Mouse (Mus musculus) liver (tissue): ENCODE results near the gene Pcid2.
"Not testable (repeated sequence)": the region's sequence is repeated elsewhere in the genome, so short reads cannot be mapped to it uniquely, and the experiment has no call there.

Experiments
- DNase-seq: peaks from one replicate; pipeline ENCODE4 v3.0.0-alpha.2; 2020; ENCODE audit warnings: mixed read lengths

Gene Pcid2

DNA sequence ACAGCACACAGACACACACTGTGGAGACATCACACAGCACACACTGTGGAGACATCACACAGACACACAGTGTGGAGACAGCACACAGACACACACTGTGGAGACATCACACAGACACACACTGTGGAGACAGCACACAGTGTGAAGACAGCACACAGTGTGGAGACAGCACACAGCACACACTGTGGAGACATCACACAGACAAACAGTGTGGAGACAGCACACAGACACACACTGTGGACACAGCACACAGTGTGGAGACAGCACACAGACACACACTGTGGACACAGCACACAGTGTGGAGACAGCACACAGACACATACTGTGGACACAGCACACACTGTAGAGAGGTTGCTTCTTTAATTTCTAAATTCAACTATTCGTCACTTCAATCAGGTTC lies 29.7 kb downstream of the Pcid2 start:
- not testable (repeated sequence) for DNase-seq

DNA sequence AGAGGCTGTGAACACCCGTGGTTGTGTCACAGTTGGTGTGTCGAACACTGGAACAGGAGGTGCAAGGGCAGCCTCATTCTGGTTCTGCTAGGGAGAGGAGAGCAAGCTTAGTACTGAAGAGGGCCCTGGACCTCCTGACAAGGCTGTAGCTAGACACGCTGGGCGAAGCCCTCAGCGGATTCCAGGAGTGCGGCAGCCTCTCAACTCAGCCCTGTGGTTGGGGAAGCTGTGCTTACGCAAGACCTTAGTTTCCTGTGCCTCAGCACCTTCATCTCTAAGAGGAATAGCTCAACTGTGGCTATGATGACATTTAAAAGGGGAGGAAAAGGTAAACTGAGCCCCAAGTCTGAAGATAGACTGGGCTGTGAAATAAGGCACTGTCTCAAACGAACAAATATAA lies 30.2 kb downstream of the Pcid2 start:
- DNase-seq, result peak; percentile 36

DNA sequence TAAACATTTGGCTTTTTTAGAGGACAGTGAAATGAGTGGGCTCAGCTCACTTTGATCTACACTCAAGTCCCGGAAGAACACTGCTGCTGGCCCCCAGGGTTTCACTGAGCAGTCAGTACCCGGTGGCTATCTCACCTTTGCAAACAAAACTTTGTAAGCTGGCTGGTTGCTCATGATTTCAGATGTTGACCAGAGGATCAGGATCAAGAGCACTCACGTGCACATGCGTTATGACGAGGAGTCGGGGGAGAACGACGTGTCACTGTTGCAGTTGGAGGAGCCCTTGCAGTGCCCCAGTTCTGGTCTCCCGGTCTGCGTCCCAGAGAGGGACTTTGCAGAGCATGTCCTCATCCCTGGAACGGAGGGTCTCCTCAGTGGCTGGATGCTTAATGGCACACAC lies 32.0 kb downstream of the Pcid2 start:
- no peak for DNase-seq

DNA sequence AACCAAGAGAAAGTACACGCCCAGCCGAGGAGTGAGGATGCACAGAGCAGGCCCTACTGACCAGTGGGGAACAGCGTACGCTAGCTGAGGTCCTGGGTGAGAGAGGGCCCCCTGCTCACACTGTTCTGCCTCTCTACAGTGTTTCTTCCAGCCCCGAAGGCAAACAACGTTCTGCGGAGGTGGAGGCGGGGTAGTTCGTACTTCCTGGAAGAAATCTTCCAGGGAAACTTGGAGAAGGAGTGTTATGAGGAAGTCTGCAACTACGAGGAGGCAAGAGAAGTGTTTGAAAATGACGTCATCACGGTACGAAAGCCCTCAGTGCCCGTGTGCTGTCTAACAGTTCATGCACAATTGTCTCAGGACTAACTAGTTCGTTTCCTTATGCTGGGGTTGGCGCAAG lies 42.1 kb downstream of the Pcid2 start:
- no peak for DNase-seq

DNA sequence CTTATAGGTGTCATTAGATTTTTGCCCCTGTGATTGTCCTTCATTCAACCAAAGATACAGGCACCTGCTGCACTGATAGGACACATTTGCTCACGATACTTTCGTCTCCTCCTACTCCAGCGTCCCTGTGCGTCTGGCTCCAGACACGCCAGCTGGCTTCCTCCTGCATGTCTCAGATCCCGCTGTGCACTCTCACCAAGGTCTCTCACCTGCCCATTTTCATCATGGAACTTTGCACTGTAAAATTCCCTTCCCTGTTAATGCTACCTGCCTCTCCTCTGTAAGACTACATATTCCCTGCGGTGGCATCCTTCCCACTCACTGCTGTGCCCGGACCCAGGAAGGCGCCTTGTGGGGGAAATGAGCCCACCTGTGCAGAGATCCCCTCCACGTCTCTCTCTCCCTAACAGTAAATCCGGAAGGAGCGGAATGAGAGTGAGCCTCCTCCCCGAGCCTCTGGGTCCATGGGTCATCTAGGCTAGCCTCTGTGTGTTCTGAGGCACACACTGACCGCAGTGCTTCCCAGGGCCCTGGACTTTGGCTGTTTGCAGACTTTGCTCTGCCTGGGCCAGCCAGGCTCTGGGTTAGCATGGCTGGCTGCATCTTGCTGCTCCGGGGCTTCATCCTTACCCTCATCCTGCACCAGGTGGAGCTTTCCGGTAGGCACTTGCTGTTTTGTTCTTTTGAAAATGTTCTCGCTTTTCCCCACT lies 44.7 kb downstream of the Pcid2 start, which contains the start of gene Proz:
Proz (plus strand) TSS at position 474 of the 710 bp plus-strand sequence.
- DNase-seq, result peak; percentile 50

DNA sequence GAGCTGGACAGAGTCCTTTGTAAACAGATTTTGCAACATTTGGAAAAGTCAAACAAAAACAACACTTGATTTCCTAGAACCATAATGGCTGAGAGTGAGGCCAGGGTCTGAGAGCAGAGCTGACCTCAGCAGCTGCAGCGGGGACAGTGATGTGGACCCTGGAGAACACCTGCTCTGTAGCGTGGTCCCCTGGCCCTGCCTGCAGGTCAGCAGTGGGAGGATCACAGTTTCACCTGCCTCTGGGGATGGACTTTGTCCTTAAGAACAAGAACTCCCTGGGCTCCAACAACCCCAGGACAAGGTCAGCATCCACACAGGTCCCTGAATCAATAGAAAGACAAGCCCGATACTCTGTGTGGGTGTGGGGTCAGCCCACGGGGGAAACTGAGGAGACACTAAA lies 47.9 kb downstream of the Pcid2 start:
- peak; percentile 40 for DNase-seq

DNA sequence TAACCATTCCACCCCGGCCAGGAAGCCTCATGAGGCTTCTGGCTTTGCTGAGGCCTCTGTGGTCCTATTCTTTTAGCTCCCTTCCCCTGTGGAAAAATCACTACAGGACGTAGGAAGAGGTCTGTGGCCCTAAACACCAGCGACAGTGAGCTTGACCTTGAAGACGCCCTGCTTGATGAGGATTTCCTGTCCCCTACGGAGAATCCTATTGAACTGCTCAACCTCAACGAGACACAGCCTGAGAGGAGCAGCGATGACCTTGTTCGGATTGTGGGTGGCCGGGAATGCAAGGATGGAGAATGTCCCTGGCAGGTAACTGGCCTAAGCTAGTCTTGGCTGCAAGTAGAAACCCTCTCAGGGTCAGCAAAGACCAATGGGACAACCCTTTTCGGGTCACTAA lies 54.7 kb downstream of the Pcid2 start:
- DNase-seq, result no peak

DNA sequence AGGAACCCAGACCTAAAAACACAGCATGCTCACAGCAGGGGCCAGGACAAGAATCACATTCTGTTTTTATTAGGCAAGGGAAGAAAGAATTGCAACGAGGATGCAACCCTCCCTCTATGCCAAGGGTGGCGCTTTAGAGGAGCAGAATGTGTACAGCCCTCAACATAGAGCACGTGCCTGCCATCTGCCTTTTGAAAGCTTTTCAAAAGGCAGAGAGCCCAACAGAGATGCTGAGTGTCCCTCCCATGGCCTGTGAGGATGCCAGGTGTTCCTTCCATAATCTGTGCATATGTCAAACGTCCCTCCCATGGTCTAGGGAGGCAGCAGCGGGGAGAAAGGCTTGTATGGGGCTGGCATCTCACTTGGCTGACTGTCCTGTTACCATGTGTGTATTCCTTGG lies 57.6 kb downstream of the Pcid2 start:
- DNase-seq, result no peak

DNA sequence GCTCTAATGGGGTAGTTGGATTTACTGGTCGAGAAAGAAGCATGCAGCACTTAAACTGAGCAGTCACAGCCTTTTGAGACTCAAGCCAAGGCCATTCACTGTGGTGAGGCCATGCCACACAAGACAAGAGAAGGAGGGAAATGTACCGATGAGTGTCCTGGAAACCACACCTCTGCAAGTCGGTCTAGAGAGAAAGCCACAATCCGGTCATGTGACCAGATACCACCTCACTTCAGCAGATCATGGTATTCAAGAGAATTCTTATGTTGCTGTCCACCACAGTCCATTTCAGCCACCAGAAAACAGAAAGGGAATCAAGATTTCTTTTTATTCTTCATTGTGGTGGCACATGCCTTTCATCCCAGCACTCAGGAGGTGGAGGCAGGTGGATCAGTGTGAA lies 63.8 kb downstream of the Pcid2 start:
- DNase-seq, result no peak

DNA sequence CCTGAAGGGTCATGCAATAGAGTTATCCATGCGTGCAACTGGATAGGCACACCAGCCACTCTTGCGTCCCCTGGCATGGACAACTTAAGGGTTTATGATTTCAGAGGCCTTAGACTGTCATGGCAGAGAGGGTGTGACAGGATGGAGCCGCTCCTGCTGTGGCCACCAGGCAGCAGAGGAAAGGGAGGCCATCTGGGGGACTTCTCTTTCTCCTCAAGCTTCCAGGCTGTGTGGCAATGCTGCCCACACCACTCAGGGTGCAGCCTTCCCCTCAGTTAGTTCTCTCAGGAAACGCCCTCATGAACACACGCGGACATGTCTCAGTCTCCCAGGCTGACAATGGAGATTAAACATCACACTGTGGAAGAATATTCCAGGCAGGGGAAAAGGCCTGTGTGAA lies 66.2 kb downstream of the Pcid2 start:
- no peak for DNase-seq

DNA sequence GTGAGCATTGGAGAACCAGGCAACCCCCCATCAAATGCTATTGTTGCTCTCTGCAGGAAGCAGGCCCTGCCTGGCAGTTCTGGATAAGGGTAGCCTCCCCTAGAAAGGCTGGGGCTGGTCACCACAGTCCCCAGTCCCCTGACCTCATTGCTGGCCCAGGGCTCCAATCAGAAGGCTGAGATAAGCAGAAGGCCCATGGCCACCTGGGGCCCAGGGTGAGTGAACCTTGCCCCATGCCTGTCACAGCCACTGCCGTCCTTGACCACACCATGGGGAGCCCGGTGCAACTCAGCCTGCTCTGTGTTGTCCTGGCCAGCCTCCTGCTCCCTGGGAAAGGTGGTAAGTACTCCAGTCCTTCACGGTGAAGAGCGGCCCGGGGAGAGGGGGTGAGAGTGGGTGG lies 67.7 kb downstream of the Pcid2 start:
- DNase-seq, result peak; percentile 63

DNA sequence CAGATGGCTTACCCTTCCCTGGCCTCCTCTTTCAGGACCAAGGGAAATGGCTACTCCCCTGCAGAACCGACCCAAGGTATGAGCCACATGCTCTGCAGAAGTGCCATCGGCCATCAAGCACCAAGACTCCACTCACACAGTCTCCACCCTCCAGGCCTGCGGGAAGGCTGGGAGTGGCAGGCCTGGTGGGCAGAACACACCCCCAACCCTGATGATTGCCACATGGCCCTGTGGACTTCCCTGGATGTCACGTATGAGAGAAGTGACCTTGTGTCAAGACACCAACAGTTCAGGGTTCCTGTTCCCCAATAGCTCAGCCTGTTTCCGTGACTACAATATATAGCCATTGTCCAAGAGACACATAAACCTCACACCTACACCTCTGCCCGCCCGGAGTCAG lies 68.2 kb downstream of the Pcid2 start, which contains the start of gene F10:
F10 (plus strand) TSS at position 294 of the 400 bp plus-strand sequence.
- no peak for DNase-seq

DNA sequence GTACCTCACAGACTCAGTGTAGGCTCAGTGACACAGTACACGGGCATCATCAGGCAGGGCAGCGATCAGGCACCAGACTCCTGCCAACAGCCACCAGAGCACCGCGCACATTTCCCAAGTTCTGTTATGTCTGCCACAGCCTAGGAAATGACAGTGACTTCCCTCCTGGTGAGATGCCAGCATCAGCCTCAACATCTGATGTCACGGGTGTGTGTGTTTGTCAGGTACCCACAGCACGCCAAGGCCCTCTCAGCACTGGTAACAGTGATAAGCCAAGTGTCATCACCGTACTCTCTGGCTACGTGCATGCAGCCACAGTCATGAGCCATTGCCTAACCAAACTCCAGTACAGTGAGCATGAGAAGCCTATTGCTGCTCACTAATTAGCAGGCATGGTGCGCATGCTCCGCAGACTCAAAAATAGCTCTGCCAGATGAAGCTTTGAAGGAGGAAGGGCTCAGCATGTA lies 68.9 kb downstream of the Pcid2 start:
- no peak for DNase-seq

DNA sequence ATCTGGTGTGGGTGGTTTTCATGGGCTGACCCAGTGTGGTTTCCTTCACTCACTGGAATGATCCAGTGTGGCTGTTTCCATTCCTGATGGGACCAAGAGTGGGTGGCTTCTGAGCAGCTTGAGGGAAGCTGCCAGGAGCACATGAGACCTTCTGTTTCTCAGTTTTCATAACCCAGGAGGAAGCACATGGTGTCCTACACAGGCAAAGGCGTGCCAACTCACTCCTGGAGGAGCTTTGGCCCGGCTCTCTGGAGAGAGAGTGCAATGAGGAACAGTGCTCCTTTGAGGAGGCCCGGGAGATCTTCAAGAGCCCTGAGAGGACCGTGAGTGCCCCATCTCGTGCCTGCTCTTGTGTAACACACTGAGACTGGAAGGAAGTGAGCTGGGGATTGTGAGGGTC lies 76.8 kb downstream of the Pcid2 start:
- DNase-seq, result no peak

DNA sequence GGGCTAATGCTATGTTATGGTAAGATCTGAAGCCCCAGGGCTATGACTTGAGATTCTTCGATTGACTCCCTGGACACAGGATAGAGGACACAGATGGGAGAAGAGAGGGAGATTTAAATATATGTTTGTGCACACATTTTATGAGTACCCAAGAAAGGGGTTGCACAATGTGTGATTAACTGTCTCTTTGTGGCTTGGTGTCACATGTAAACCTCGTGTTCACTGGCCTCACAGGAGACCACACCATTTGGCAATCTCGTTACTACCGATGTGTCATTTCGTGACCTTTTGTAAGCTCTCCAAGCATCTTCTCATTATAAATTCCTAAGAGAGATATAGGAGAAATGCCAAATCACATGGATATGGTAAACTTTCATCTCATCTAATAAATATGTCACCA lies 77.6 kb downstream of the Pcid2 start:
- DNase-seq, result no peak
